Mouse (Mus musculus): ENCODE measurements around the gene Med24.

DNA sequence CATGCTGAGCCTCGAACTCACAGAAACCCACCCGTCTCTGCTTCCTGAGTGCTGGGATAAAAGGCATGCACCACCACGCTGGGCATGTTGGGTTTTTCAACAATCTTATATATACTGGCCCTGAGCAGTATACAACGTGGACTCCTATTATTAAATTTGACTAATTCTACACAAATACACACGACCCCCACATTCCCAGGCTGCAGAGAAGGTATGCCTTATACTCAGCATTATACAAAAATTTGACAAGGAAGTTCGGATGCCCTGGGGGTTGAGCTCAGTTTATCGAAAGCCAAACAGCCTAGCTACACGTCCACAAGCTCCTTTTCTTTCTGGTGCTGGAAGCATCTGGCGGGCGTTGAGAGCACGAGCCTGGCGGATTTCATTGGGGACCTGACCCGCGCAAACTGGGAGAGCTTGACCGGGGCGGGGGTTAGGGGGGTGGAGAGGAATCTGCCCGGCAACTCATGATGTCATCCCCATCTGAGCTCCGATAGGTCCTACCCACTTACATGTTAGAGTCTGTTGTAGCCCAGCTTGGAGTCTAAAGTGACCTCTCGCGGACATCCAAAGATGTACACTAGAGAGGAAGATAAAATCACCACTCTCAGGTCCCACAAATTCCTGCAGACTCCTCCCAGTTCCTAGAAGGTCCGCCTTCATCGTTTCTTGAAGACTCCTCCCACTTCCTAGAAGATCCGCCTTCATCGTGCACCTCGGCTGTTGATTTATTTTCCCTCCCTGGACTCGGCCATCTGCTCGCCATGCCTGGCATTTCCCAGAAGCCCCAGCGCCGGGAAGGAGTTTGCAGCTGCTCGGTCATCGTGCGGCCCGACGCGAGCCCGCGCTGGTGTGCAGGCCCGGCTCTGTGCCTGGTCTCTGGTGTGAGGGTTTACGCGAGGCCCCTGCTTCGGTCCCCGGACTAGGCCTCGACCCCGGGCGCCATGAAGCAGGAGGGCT, 47.2 kb downstream of the Med24 start, which contains the start of gene Psmd3:
- no peak for TF ChIP-seq CTCF (IDR thresholded peaks at IDR 0.05; ENCODE audit: control insufficient read depth, insufficient read depth, insufficient read length)
- TF ChIP-seq CEBPB (IDR thresholded peaks at IDR 0.05; ENCODE audit: low read depth) = no peak
- TF ChIP-seq FOSL1 (IDR thresholded peaks at IDR 0.05; ENCODE audit: insufficient read depth, low read length, poor library complexity, severe bottlenecking) = no peak
- TF ChIP-seq USF1 (IDR thresholded peaks at IDR 0.05; ENCODE audit: low read depth) = no peak
- TF ChIP-seq MYOG (IDR thresholded peaks at IDR 0.05; ENCODE audit: control insufficient read depth, extremely low read depth, insufficient read length) = no peak
- peak; percentile 91 for TF ChIP-seq MAX (IDR thresholded peaks at IDR 0.05)
- peak; percentile 49 for TF ChIP-seq MYOD1 (IDR thresholded peaks at IDR 0.05; ENCODE audit: control insufficient read depth, insufficient read length, low read depth)

Data from C2C12 (cell line).